Mouse (Mus musculus) ES-E14 (cell line): ENCODE results near the gene Ackr1.

ENCODE experiments used
- CHD2 ChIP-seq: IDR thresholded peaks from 2 replicates; pipeline ENCODE4 v1.6.1; 2014; ENCODE audit warnings: mild to moderate bottlenecking, low read depth, low read length, inconsistent platforms
- HCFC1 ChIP-seq: IDR thresholded peaks from 2 replicates; pipeline ENCODE4 v1.6.1; 2012; ENCODE audit warnings: low read length, inconsistent platforms, borderline replicate concordance; ENCODE audit not compliant: insufficient read depth
- MAFK ChIP-seq: IDR thresholded peaks from 2 replicates; pipeline ENCODE4 v1.6.1; 2014; ENCODE audit warnings: mild to moderate bottlenecking, low read depth, low read length, inconsistent platforms; ENCODE audit not compliant: insufficient read depth
- ZC3H11A ChIP-seq: IDR thresholded peaks from 2 replicates; pipeline ENCODE4 v1.6.1; 2012; ENCODE audit warnings: low read depth, mild to moderate bottlenecking, inconsistent platforms, low read length, borderline replicate concordance
- ZNF384 ChIP-seq: IDR thresholded peaks from 2 replicates; pipeline ENCODE4 v1.6.1; 2012; ENCODE audit warnings: low read depth, low read length, inconsistent platforms

DNA sequence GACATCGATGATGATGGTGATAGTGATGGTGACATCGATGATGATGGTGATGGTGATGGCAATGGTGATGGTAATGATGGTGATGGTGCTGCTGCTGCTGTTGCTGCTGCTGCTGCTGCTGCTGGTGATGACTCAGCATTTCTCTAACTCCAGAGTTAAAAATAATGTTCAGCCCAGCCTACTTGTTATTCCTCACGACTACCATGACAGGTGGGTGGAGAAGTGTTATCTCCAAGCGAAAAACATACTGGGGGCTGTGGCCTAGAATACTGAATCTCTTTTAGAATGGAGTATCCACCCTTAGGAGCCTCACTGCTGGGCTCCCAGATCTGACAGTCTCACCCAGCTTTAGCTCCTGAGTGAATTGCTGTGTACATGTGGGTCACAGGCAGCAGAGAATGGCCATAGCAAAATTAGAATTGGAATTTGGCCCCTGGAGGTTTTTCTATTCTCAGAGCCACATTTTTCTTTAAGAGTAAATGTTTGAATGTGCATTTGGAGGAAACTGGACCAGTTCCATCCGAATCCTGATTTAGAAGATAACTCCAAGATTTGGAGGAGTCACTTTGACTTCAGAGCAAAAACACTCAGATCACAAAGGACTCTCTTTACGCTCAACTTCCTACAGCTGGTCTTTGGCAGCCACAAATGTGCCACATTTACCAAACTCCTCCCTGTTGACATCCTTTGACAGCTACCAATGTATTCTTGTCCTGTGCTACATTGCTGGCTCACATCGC, 21.7 kb upstream of the Ackr1 start:
- TF ChIP-seq MAFK (peak; percentile 79), CHD2 (no peak), HCFC1 (no peak), ZNF384 (no peak), ZC3H11A (no peak)
